Mouse (Mus musculus): Measurements from ENCODE around the gene Olfr1326-ps1. TPM values are rescaled to one million over a fixed set of nuclear protein-coding genes. Genes with fewer than 3 reads are reported as not detected.

Gene Olfr1326-ps1
- total RNA-seq (2023) = not detected

DNA sequence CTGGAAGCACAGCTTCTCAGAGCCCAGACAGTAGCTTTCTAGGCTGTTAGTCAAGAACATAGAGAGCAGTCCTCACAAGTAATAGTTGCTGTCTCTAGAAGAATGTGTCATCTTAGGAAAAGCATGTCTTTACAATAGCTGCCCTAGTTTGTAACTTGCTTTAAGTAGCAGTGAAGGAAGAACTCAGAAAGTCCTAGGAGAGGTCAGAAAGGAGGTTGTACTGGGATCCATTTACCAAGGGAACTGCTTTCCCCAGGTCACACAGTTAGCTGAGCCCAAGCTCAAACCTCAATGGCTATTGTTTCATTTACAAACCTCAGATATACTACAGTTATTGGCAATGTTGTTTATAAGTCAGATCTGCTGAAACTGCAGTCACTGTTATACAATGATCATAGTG is at the start of gene Olfr1326-ps1:
Olfr1326-ps1 (minus strand) TSS at position 101 of the 400 bp plus-strand sequence.

DNA sequence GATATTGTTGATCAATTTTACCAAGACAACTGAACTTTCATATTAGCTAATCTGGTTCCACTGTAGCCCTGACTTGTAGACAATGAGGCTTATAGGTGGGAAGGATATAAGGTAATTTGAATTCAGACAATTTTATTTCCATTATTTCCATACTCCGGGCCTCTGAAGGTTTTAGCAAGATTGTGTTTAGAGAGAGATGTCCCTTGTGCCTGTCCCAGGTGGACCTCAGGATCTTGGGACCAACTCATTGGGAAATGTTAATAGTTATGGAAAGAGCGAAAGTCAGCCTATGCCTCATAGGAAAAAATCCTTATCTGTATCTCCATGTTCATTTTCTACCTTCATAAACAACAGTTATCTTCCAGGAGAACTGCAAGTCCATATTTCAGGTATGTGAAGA is 17.7 kb upstream of the Olfr1326-ps1 start, which contains the start of gene Olfr1325:
Olfr1325 (plus strand) TSS at position 301 of the 400 bp plus-strand sequence.

Other genes starting within 250 kb of the Olfr1326-ps1 start
- 10 to 100 TPM in 1 of 2 experiments, 1 to 10 TPM in 1; 9.4 to 12.8 TPM for gene Plxna3, start 245.8 kb downstream of the Olfr1326-ps1 start, total RNA-seq (2023)
- 10 to 100 TPM; 24.0 to 30.7 TPM for gene Lage3, start 221.3 kb downstream of the Olfr1326-ps1 start, total RNA-seq (2023)
- gene Ubl4a, start 201.7 kb downstream of the Olfr1326-ps1 start, total RNA-seq (2023) = 10 to 100 TPM; 29.1 to 33.7 TPM
- gene Slc10a3, start 201.5 kb downstream of the Olfr1326-ps1 start, total RNA-seq (2023) = 10 to 100 TPM; 16.9 to 19.6 TPM
- 10 to 100 TPM; 19.0 to 24.6 TPM for gene Fam3a, start 181.6 kb downstream of the Olfr1326-ps1 start, total RNA-seq (2023)
- gene Ikbkg, start 181.6 kb downstream of the Olfr1326-ps1 start, total RNA-seq (2023) = 10 to 100 TPM; 46.0 to 58.1 TPM
- gene G6pdx, start 145.7 kb downstream of the Olfr1326-ps1 start, total RNA-seq (2023) = 10 to 100 TPM; 28.3 to 30.1 TPM
- not detected for gene Gm6880, start 93.5 kb downstream of the Olfr1326-ps1 start, total RNA-seq (2023)
- gene Olfr1325, start 17.8 kb upstream of the Olfr1326-ps1 start, total RNA-seq (2023) = not detected
- gene Gm5640, start 70.7 kb upstream of the Olfr1326-ps1 start, total RNA-seq (2023) = not detected
- gene Gm6890, start 166.0 kb upstream of the Olfr1326-ps1 start, total RNA-seq (2023) = not detected

All from T-cell, adult 66 days (primary cell).